Mouse (Mus musculus): Measurements from ENCODE around the gene Krr1. TPM values are rescaled to one million over a fixed set of nuclear protein-coding genes. Genes with fewer than 3 reads are reported as not detected.
"Not testable (repeated sequence)": the region's sequence is repeated elsewhere in the genome, so short reads cannot be mapped to it uniquely, and the experiment has no call there.

Gene Krr1
- polyA plus RNA-seq, 1 experiment from 2014 or later = 57.3 TPM

- DNase-seq (ENCODE audit: low spot score) = not testable (repeated sequence)
These were observed 56.2 kb downstream of the Krr1 start for GRCm38 (mm10) chr10:112028689-112029088.

More at GRCm38 (mm10) chr10:112028689-112029088, 56.2 kb downstream of the Krr1 start:
- not testable (repeated sequence) for H3K4me1 ChIP-seq (ENCODE audit: control insufficient read depth, insufficient read depth, low read length); H3K4me2 ChIP-seq (ENCODE audit: low read length); H3K36me3 ChIP-seq (ENCODE audit: control insufficient read depth, insufficient read depth, low read length); H3K9me3 ChIP-seq (replicated peaks; ENCODE audit: control insufficient read depth, low read length); H3K9ac ChIP-seq (ENCODE audit: low read length); H3K27me3 ChIP-seq (replicated peaks; ENCODE audit: control insufficient read depth, insufficient read depth, low read length); H3K4me3 ChIP-seq (ENCODE audit: low read depth, low read length); H3K27ac ChIP-seq (ENCODE audit: low read depth, low read length); ATAC-seq
- 41% methylated on average over 3 of the region's 3 CpGs for WGBS

Other genes with a start within 250 kb of the Krr1 start
- gene Glipr1, start 30.0 kb downstream of the Krr1 start, polyA plus RNA-seq (2014; fragmentation: Nextera tagmentation; extraction: Ambion mirVana) = 0.25 and 0.88 TPM in 2 replicates
- gene Glipr1l1, start 87.5 kb downstream of the Krr1 start, polyA plus RNA-seq (2014; fragmentation: Nextera tagmentation; extraction: Ambion mirVana) = not detected in 2 replicates
- gene Glipr1l2, start 110.7 kb downstream of the Krr1 start, polyA plus RNA-seq (2014; fragmentation: Nextera tagmentation; extraction: Ambion mirVana) = not detected in 2 replicates
- 0.66 TPM in 1 of 2 replicates, not detected in the other for gene Glipr1l3, start 187.7 kb downstream of the Krr1 start, polyA plus RNA-seq (2014; fragmentation: Nextera tagmentation; extraction: Ambion mirVana)
- 0.22 and 0.58 TPM in 2 replicates for gene Caps2, start 191.0 kb downstream of the Krr1 start, polyA plus RNA-seq (2014; fragmentation: Nextera tagmentation; extraction: Ambion mirVana)

Data from forebrain, embryonic 14.5 days (tissue).